Mouse (Mus musculus): ENCODE results near the gene Tfap2a. TPM values are rescaled to one million over a fixed set of nuclear protein-coding genes. Genes with fewer than 3 reads are reported as not detected.

Gene Tfap2a
- polyA plus RNA-seq, 1 experiment from 2014 or later, result 0.19 TPM

DNA sequence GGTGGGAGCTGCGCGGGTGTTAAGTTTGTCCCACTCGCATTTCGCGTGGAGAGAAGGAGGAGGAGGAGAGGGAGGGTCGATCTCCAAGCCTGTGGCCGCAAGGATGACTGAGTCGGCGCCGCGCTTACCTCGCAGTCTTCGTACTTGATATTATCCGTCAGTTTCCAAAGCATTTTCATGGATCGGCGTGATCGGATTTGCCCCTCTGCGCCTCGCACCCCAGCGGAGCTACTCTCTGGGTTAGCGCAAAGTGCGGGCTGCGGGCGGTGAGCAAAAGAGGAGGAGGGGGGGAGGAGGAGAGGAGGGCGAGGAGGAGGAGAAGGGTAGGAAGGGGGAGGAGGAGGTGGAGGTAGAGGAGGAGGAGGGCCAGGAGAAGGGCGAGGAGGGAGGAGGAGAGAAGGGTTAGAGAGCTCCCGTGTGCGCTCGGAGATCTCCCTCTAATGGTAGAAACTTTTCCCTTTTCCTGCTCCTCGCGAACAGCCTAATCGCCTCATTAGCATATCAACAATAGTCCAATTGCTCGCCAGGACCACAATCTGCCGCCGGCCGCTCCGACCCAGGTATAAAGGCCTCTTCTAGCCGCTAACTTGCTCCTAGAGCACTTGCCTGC is 4.5 kb downstream of the Tfap2a start:
- Histone ChIP-seq H3K4me1 (replicated peaks) (peaks cover 51% of the 10 kb centered on the region), H3K36me3 (no peaks in the 10 kb centered on the region), H3K4me3 (peak overlapping the region; percentile 46), H3K27ac (ENCODE audit: poor library complexity, severe bottlenecking) (no peak overlapping the region), H3K9me3 (replicated peaks) (no peaks in the 10 kb centered on the region), H3K9ac (no peak overlapping the region), H3K4me2 (peak overlapping the region; percentile 90), H3K27me3 (replicated peaks) (peaks cover 87% of the 10 kb centered on the region)
- under 1% methylated on average over 36 of the region's 38 CpGs for WGBS
- ATAC-seq (ENCODE audit: insufficient number of reproducible peaks, low FRiP score), result no peak

DNA sequence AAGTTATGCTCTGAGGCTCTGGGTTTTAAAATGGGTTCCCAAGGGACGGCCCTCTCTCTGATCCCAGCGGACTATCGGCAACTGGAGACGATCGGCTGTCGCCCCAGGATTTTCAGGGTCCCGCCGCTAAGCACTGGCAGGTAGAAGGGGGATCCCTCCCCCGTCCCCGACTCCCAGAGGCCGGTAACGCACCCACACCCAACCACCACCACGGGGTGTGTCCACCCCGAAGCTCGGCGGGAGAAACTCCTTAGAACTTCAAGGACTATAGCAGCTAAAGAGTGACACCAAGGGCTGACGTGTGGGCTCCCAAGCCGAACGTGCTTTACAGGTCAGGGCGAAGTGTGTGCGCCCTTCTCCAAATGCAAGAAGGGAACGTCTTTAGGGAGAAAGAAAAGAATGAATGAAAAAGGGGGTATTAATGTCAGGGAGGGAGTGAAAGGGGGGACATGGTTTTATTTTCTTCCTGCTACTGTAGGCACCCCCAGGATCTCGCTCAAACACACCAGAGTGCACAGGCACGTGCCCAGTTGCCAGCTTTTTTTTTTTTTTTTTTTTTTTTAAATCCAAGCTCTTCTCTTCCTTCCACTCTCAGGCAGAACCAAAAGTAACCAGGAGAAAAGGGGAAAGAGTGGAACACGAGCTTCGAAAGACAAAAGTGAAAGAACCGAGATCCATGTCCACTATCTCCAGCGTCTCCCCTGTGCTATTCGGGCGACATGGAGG is 5.2 kb downstream of the Tfap2a start:
- H3K27me3 ChIP-seq (replicated peaks), result peaks cover 87% of the 10 kb centered on the region
- H3K9ac ChIP-seq, result no peak overlapping the region
- H3K27ac ChIP-seq (ENCODE audit: poor library complexity, severe bottlenecking), result no peak overlapping the region
- H3K4me3 ChIP-seq, result peak overlapping the region; percentile 46
- WGBS, result 1% methylated on average over 30 of the region's 30 CpGs
- no peaks in the 10 kb centered on the region for H3K9me3 ChIP-seq (replicated peaks)
- ATAC-seq (ENCODE audit: insufficient number of reproducible peaks, low FRiP score), result no peak
- no peaks in the 10 kb centered on the region for H3K36me3 ChIP-seq
- H3K4me1 ChIP-seq (replicated peaks), result peaks cover 46% of the 10 kb centered on the region
- peak overlapping the region; percentile 90 for H3K4me2 ChIP-seq

DNA sequence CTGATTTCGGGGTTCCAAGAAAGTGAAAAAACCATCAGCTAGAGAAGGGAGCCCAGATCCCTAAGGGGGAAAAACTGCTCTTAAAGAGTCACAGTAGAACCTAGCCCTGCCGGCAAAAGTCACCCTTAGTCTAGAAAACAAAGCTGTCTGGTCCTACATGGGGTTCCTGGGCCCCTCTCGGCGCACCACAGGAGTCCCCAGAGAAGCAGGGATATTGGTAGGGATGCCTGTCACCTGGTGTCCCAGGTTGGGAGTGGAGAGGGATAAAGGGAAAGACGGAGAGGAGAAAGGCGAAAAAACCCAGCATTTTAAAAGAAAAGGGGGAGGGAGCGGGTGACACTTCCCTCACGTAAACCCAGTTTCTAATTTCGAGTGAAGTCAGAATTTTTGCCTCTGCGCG is 6.1 kb downstream of the Tfap2a start:
- under 1% methylated on average over 11 of the region's 11 CpGs for WGBS
- Histone ChIP-seq H3K4me3 (no peak overlapping the region), H3K4me2 (peak overlapping the region; percentile 90; the same call in 1 of the 2 replicates), H3K9ac (no peak overlapping the region), H3K36me3 (no peaks in the 10 kb centered on the region), H3K27me3 (replicated peaks) (peaks cover 83% of the 10 kb centered on the region), H3K9me3 (replicated peaks) (no peaks in the 10 kb centered on the region), H3K4me1 (replicated peaks) (peaks cover 42% of the 10 kb centered on the region), H3K27ac (ENCODE audit: poor library complexity, severe bottlenecking) (no peak overlapping the region)
- ATAC-seq (ENCODE audit: insufficient number of reproducible peaks, low FRiP score), result no peak

- H3K4me3 ChIP-seq, result peak overlapping the region; percentile 60
- H3K9ac ChIP-seq, result peak overlapping the region; percentile 67
- WGBS, result under 1% methylated on average over 62 of the region's 74 CpGs
- H3K27me3 ChIP-seq (replicated peaks), result peaks cover 75% of the 10 kb centered on the region
- peaks cover 42% of the 10 kb centered on the region for H3K4me1 ChIP-seq (replicated peaks)
- H3K27ac ChIP-seq (ENCODE audit: poor library complexity, severe bottlenecking), result no peak overlapping the region
- no peaks in the 10 kb centered on the region for H3K36me3 ChIP-seq
- peak overlapping the region; percentile 90 for H3K4me2 ChIP-seq
- no peaks in the 10 kb centered on the region for H3K9me3 ChIP-seq (replicated peaks)
- ATAC-seq (ENCODE audit: insufficient number of reproducible peaks, low FRiP score), result 0 out of 2 replicates have a peak, but pooled peaks have one; percentile 30
Measured at GRCm38 (mm10) chr13:40731179-40731841, 6.9 kb downstream of the Tfap2a start.

GRCm38 (mm10) chr13:40730651-40731178 is 7.5 kb downstream of the Tfap2a start:
- peaks cover 74% of the 10 kb centered on the region for H3K27me3 ChIP-seq (replicated peaks)
- H3K4me1 ChIP-seq (replicated peaks), result peaks cover 38% of the 10 kb centered on the region
- H3K9me3 ChIP-seq (replicated peaks), result no peaks in the 10 kb centered on the region
- no peak for ATAC-seq (ENCODE audit: insufficient number of reproducible peaks, low FRiP score)
- H3K36me3 ChIP-seq, result no peaks in the 10 kb centered on the region
- H3K4me3 ChIP-seq, result peak overlapping the region; percentile 60
- under 1% methylated on average over 33 of the region's 41 CpGs for WGBS
- peak overlapping the region; percentile 90 for H3K4me2 ChIP-seq
- peak overlapping the region; percentile 67 for H3K9ac ChIP-seq
- no peak overlapping the region for H3K27ac ChIP-seq (ENCODE audit: poor library complexity, severe bottlenecking)

GRCm38 (mm10) chr13:40729592-40730431 is 8.4 kb downstream of the Tfap2a start:
- H3K27ac ChIP-seq (ENCODE audit: poor library complexity, severe bottlenecking), result no peak overlapping the region
- no peak overlapping the region for H3K9ac ChIP-seq

GRCm38 (mm10) chr13:40729037-40729436 is 9.1 kb downstream of the Tfap2a start:
- 2% methylated on average over 13 of the region's 13 CpGs for WGBS

More at GRCm38 (mm10) chr13:40729592-40730431, 8.4 kb downstream of the Tfap2a start:
- H3K4me1 ChIP-seq (replicated peaks), result peaks cover 36% of the 10 kb centered on the region
- H3K36me3 ChIP-seq, result no peaks in the 10 kb centered on the region
- no peaks in the 10 kb centered on the region for H3K9me3 ChIP-seq (replicated peaks)
- under 1% methylated on average over 52 of the region's 52 CpGs for WGBS
- H3K27me3 ChIP-seq (replicated peaks), result peaks cover 74% of the 10 kb centered on the region
- H3K4me3 ChIP-seq, result peak overlapping the region; percentile 34
- H3K4me2 ChIP-seq, result peak overlapping the region; percentile 90
- no peak for ATAC-seq (ENCODE audit: insufficient number of reproducible peaks, low FRiP score)

GRCm38 (mm10) chr13:40728626-40728990 is 9.6 kb downstream of the Tfap2a start:
- 0% methylated on average over 14 of the region's 15 CpGs for WGBS

More at GRCm38 (mm10) chr13:40729037-40729436, 9.1 kb downstream of the Tfap2a start:
- H3K4me1 ChIP-seq (replicated peaks), result peaks cover 28% of the 10 kb centered on the region
- H3K4me2 ChIP-seq, result no peak overlapping the region
- H3K4me3 ChIP-seq, result no peak overlapping the region
- H3K9ac ChIP-seq, result no peak overlapping the region
- H3K27me3 ChIP-seq (replicated peaks), result peaks cover 71% of the 10 kb centered on the region
- no peak for ATAC-seq (ENCODE audit: insufficient number of reproducible peaks, low FRiP score)
- H3K27ac ChIP-seq (ENCODE audit: poor library complexity, severe bottlenecking), result no peak overlapping the region
- no peaks in the 10 kb centered on the region for H3K9me3 ChIP-seq (replicated peaks)
- H3K36me3 ChIP-seq, result no peaks in the 10 kb centered on the region

GRCm38 (mm10) chr13:40727731-40728625 is 10.2 kb downstream of the Tfap2a start:
- no peak for ATAC-seq (ENCODE audit: insufficient number of reproducible peaks, low FRiP score)
- Histone ChIP-seq H3K9me3 (replicated peaks) (no peaks in the 10 kb centered on the region), H3K36me3 (no peaks in the 10 kb centered on the region), H3K4me1 (replicated peaks) (peaks cover 19% of the 10 kb centered on the region), H3K27me3 (replicated peaks) (peaks cover 66% of the 10 kb centered on the region), H3K27ac (ENCODE audit: poor library complexity, severe bottlenecking) (no peak overlapping the region), H3K9ac (no peak overlapping the region), H3K4me2 (peak overlapping the region; percentile 40), H3K4me3 (peak overlapping the region; percentile 21)
- WGBS, result 1% methylated on average over 42 of the region's 42 CpGs

More at GRCm38 (mm10) chr13:40728626-40728990, 9.6 kb downstream of the Tfap2a start:
- peaks cover 24% of the 10 kb centered on the region for H3K4me1 ChIP-seq (replicated peaks)
- no peak overlapping the region for H3K27ac ChIP-seq (ENCODE audit: poor library complexity, severe bottlenecking)
- no peaks in the 10 kb centered on the region for H3K9me3 ChIP-seq (replicated peaks)
- peak overlapping the region; percentile 21; the same call in 1 of the 2 replicates for H3K4me3 ChIP-seq
- no peak overlapping the region for H3K9ac ChIP-seq
- H3K4me2 ChIP-seq, result peak overlapping the region; percentile 40
- H3K27me3 ChIP-seq (replicated peaks), result peaks cover 69% of the 10 kb centered on the region
- ATAC-seq (ENCODE audit: insufficient number of reproducible peaks, low FRiP score), result no peak
- H3K36me3 ChIP-seq, result no peaks in the 10 kb centered on the region

GRCm38 (mm10) chr13:40725924-40726323 is 12.3 kb downstream of the Tfap2a start:
- no peak overlapping the region for H3K4me3 ChIP-seq
- H3K36me3 ChIP-seq, result no peaks in the 10 kb centered on the region
- H3K9me3 ChIP-seq (replicated peaks), result no peaks in the 10 kb centered on the region
- 7% methylated on average over 7 of the region's 7 CpGs for WGBS
- no peak overlapping the region for H3K9ac ChIP-seq
- no peak overlapping the region for H3K27ac ChIP-seq (ENCODE audit: poor library complexity, severe bottlenecking)
- H3K4me2 ChIP-seq, result no peak overlapping the region
- no peak for ATAC-seq (ENCODE audit: insufficient number of reproducible peaks, low FRiP score)
- H3K27me3 ChIP-seq (replicated peaks), result peaks cover 48% of the 10 kb centered on the region
- peaks cover 12% of the 10 kb centered on the region for H3K4me1 ChIP-seq (replicated peaks)

Measured in heart, embryonic 12.5 days (tissue).